16 mouse cellular contexts compared by ENCODE assay signal in the genomic region with DNA sequence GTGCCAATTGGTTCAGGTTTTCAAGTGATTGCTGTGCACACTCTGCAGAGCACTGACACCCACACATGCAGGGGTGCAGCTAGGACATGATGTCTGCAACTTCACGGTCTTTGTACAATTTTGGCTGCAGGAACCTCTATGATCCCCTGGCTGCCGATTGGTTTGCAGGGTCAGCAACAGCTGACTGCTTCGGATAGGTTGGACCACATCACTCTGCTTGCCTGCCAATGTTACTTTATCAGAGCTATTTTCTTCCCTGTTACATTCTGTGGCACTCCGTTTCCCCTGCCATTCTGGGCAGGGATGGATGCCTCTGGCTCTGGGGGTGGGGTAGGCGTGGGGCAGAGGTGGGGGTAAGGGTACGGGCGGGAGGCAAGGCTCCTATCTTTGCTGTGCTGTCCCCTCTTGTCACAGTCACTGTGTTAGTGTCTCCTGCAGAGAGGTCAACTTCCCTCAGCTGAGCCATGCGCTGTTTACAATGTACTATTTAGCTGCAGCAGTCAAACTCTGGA. TPM values are rescaled to one million over a fixed set of nuclear protein-coding genes. Genes with fewer than 3 reads are reported as not detected.
DNase-seq lines count a peak whose midpoint lies in the region; ATAC-seq and TF ChIP-seq lines count a peak whose summit lies in the region.
"Had no signal": no experiment of that assay in that cellular context is flagged by ENCODE, and none has a peak within 500 bp of the region (broad histone marks: within the 10 kb centered on the region; RNA-seq: fewer than 3 reads in every experiment).

No protein-coding gene starts in this region.

- peak; percentile 56 for ATAC-seq in forebrain, postnatal 0 days
- ATAC-seq in hindbrain, embryonic 13.5 days (ENCODE audit: low FRiP score), result no peak
- ATAC-seq: intestine, embryonic 15.5 days; liver, embryonic 12.5 days had no signal

- H3K4me1 ChIP-seq in forebrain, postnatal 0 days (ENCODE audit: insufficient read depth), result no peaks in the 10 kb centered on the region
- H3K4me1 ChIP-seq in forebrain, embryonic 10.5 days, result no peaks in the 10 kb centered on the region
- no peaks in the 10 kb centered on the region; the same call in 1 of the 2 replicates for H3K4me1 ChIP-seq in heart, embryonic 10.5 days
- no peaks in the 10 kb centered on the region for H3K4me1 ChIP-seq in hindbrain, embryonic 13.5 days (replicated peaks)
- H3K4me1 ChIP-seq: forebrain, embryonic 12.5 days; intestine, embryonic 15.5 days; liver, embryonic 12.5 days; midbrain, embryonic 10.5 days had no signal

- no peaks in the 10 kb centered on the region for H3K36me3 ChIP-seq in forebrain, postnatal 0 days (ENCODE audit: insufficient read depth)
- H3K36me3 ChIP-seq in forebrain, embryonic 10.5 days (replicated peaks), result no peaks in the 10 kb centered on the region
- peaks cover 43% of the 10 kb centered on the region for H3K36me3 ChIP-seq in heart, embryonic 10.5 days
- no peaks in the 10 kb centered on the region for H3K36me3 ChIP-seq in hindbrain, embryonic 13.5 days
- H3K36me3 ChIP-seq: forebrain, embryonic 12.5 days; intestine, embryonic 15.5 days; liver, embryonic 12.5 days; midbrain, embryonic 10.5 days had no signal

- no peaks in the 10 kb centered on the region for H3K9me3 ChIP-seq in forebrain, postnatal 0 days (ENCODE audit: low read length)
- no peaks in the 10 kb centered on the region for H3K9me3 ChIP-seq in forebrain, embryonic 10.5 days
- no peaks in the 10 kb centered on the region for H3K9me3 ChIP-seq in heart, embryonic 10.5 days
- H3K9me3 ChIP-seq in hindbrain, embryonic 13.5 days, result no peaks in the 10 kb centered on the region
- H3K9me3 ChIP-seq: forebrain, embryonic 12.5 days; intestine, embryonic 15.5 days; liver, embryonic 12.5 days; midbrain, embryonic 10.5 days had no signal

- no peak overlapping the region for H3K9ac ChIP-seq in forebrain, postnatal 0 days
- no peak overlapping the region for H3K9ac ChIP-seq in hindbrain, embryonic 13.5 days
- H3K9ac ChIP-seq: forebrain, embryonic 12.5 days; intestine, embryonic 15.5 days; liver, embryonic 12.5 days had no signal

- WGBS in forebrain, postnatal 0 days, result 45% methylated on average over 8 of the region's 8 CpGs
- WGBS in forebrain, embryonic 10.5 days, result 79% methylated on average over 8 of the region's 8 CpGs
- 57% methylated on average over 8 of the region's 8 CpGs for WGBS in heart, embryonic 10.5 days
- 45% methylated on average over 8 of the region's 8 CpGs for WGBS in hindbrain, embryonic 13.5 days

- no peak for DNase-seq in forebrain, postnatal 0 days
- no peak for DNase-seq in forebrain, embryonic 10.5 days (ENCODE audit: extremely low spot score, low spot score)
- peak; percentile 26 for DNase-seq in layer of hippocampus, adult 11-12 months (ENCODE audit: low spot score)
- no peak for DNase-seq in layer of hippocampus, adult 9-10 months (ENCODE audit: low spot score)
- peak; percentile 51 for DNase-seq in heart, embryonic 10.5 days (ENCODE audit: low spot score)
- peak; percentile 35 for DNase-seq in heart, postnatal 4 days
- DNase-seq in thymus, postnatal 25 days, result no peak
- DNase-seq: cerebellum, adult 11-12 months; kidney, postnatal 25 days; lung, postnatal 10 days had no signal

- no peak overlapping the region for H3K4me3 ChIP-seq in forebrain, postnatal 0 days (ENCODE audit: low read depth, low read length)
- no peak overlapping the region for H3K4me3 ChIP-seq in forebrain, embryonic 10.5 days
- no peak overlapping the region for H3K4me3 ChIP-seq in heart, embryonic 10.5 days
- H3K4me3 ChIP-seq in hindbrain, embryonic 13.5 days, result no peak overlapping the region
- H3K4me3 ChIP-seq: forebrain, embryonic 12.5 days; intestine, embryonic 15.5 days; liver, embryonic 12.5 days; midbrain, embryonic 10.5 days; myocyte had no signal

- no peak overlapping the region for H3K4me2 ChIP-seq in forebrain, postnatal 0 days (ENCODE audit: low read depth)
- no peak overlapping the region for H3K4me2 ChIP-seq in hindbrain, embryonic 13.5 days
- H3K4me2 ChIP-seq: forebrain, embryonic 12.5 days; intestine, embryonic 15.5 days; liver, embryonic 12.5 days had no signal

- TF ChIP-seq CTCF in forebrain, postnatal 0 days (IDR thresholded peaks at IDR 0.05; ENCODE audit: low read depth), result no peak

- no peak overlapping the region for H3K27ac ChIP-seq in forebrain, postnatal 0 days (ENCODE audit: low read depth, low read length)
- no peak overlapping the region for H3K27ac ChIP-seq in forebrain, embryonic 10.5 days
- H3K27ac ChIP-seq in heart, embryonic 10.5 days, result no peak overlapping the region
- H3K27ac ChIP-seq in hindbrain, embryonic 13.5 days, result no peak overlapping the region
- H3K27ac ChIP-seq: forebrain, embryonic 12.5 days; intestine, embryonic 15.5 days; liver, embryonic 12.5 days; midbrain, embryonic 10.5 days had no signal

- no peaks in the 10 kb centered on the region for H3K27me3 ChIP-seq in forebrain, postnatal 0 days (ENCODE audit: insufficient read depth, low read length)
- H3K27me3 ChIP-seq in forebrain, embryonic 10.5 days (ENCODE audit: poor library complexity, severe bottlenecking), result no peaks in the 10 kb centered on the region
- no peaks in the 10 kb centered on the region for H3K27me3 ChIP-seq in heart, embryonic 10.5 days (ENCODE audit: insufficient read depth, poor library complexity, severe bottlenecking)
- H3K27me3 ChIP-seq in hindbrain, embryonic 13.5 days, result no peaks in the 10 kb centered on the region
- H3K27me3 ChIP-seq: intestine, embryonic 15.5 days; liver, embryonic 12.5 days had no signal

RNA-seq across cellular contexts. Expression of gene B3galt5, which starts 6.5 kb away (rescaled TPM):
- total RNA-seq in forebrain, postnatal 0 days (2014; rRNA removed), result 4.1 and 5.5 TPM in 2 replicates
- polyA plus RNA-seq in forebrain, postnatal 0 days (2015; fragmentation: Nextera tagmentation; extraction: Ambion mirVana), result 1.9 and 3.6 TPM in 2 replicates
- polyA plus RNA-seq in forebrain, embryonic 10.5 days (2016; fragmentation: Nextera tagmentation; extraction: Ambion mirVana), result 0.10 and 0.11 TPM in 2 replicates
- 0.04 TPM in 1 of 2 replicates, not detected in the other for polyA plus RNA-seq in heart, embryonic 10.5 days (2016; fragmentation: Nextera tagmentation; extraction: Ambion mirVana)
- not detected for total RNA-seq in heart, postnatal 4 days (2021)
- 2.4 TPM in 2 replicates for polyA plus RNA-seq in hindbrain, embryonic 13.5 days (2015; fragmentation: Nextera tagmentation; extraction: Ambion mirVana)

RNA-seq across cellular contexts. Expression of gene Sh3bgr, which starts 28.9 kb away (rescaled TPM):
- total RNA-seq in forebrain, postnatal 0 days (2014; rRNA removed), result 0.69 and 0.86 TPM in 2 replicates
- 3.1 and 3.2 TPM in 2 replicates for polyA plus RNA-seq in forebrain, postnatal 0 days (2015; fragmentation: Nextera tagmentation; extraction: Ambion mirVana)
- 1.3 and 1.8 TPM in 2 replicates for polyA plus RNA-seq in forebrain, embryonic 10.5 days (2016; fragmentation: Nextera tagmentation; extraction: Ambion mirVana)
- 465 and 713 TPM in 2 replicates for polyA plus RNA-seq in heart, embryonic 10.5 days (2016; fragmentation: Nextera tagmentation; extraction: Ambion mirVana)
- total RNA-seq in heart, postnatal 4 days (2021), result 100 to 1,000 TPM; 519 to 549 TPM
- 1.6 and 2.9 TPM in 2 replicates for polyA plus RNA-seq in hindbrain, embryonic 13.5 days (2015; fragmentation: Nextera tagmentation; extraction: Ambion mirVana)

RNA-seq across cellular contexts. Expression of gene Lca5l, which starts 37.0 kb away (rescaled TPM):
- total RNA-seq in forebrain, postnatal 0 days (2014; rRNA removed), result 2.8 and 3.9 TPM in 2 replicates
- polyA plus RNA-seq in forebrain, postnatal 0 days (2015; fragmentation: Nextera tagmentation; extraction: Ambion mirVana), result 1.4 and 2.1 TPM in 2 replicates
- 1.0 and 1.1 TPM in 2 replicates for polyA plus RNA-seq in forebrain, embryonic 10.5 days (2016; fragmentation: Nextera tagmentation; extraction: Ambion mirVana)
- 1.3 TPM in 2 replicates for polyA plus RNA-seq in heart, embryonic 10.5 days (2016; fragmentation: Nextera tagmentation; extraction: Ambion mirVana)
- 1 to 10 TPM; 1.5 to 1.7 TPM for total RNA-seq in heart, postnatal 4 days (2021)
- 1.6 and 2.1 TPM in 2 replicates for polyA plus RNA-seq in hindbrain, embryonic 13.5 days (2015; fragmentation: Nextera tagmentation; extraction: Ambion mirVana)

Comparison
In these comparisons a context has a peak if more than half of its experiments do, and no peak if none do; other contexts are left out.
1. DNase-seq: peak in layer of hippocampus, adult 11-12 months (single experiment), heart, embryonic 10.5 days (single experiment) and heart, postnatal 4 days (single experiment); none in forebrain, postnatal 0 days (single experiment), forebrain, embryonic 10.5 days (single experiment), layer of hippocampus, adult 9-10 months (single experiment) and thymus, postnatal 25 days (single experiment).
2. RNA of gene Sh3bgr, which starts 28.9 kb away (polyA plus RNA-seq): 465 to 713 TPM in heart, embryonic 10.5 days; 3.1 to 3.2 TPM in forebrain, postnatal 0 days, 1.6 to 2.9 TPM in hindbrain, embryonic 13.5 days and 1.3 to 1.8 TPM in forebrain, embryonic 10.5 days; every median in the first group is over 100 times any median in the second.